Mouse (Mus musculus): ENCODE results near the gene Nubpl. TPM values are rescaled to one million over a fixed set of nuclear protein-coding genes. Genes with fewer than 3 reads are reported as not detected.

Gene Nubpl
- total RNA-seq (2015; ENCODE audit: low replicate concordance) (1.5 TPM in 2 replicates), total RNA-seq (2017; ENCODE audit: low replicate concordance) (not detected in 2 replicates)

- peak; percentile 84 for ATAC-seq (replicated peaks; ENCODE audit: low FRiP score, poor library complexity, severe bottlenecking)
Measured at GRCm38 (mm10) chr12:52097650-52098070, at the start of gene Nubpl. Nubpl (plus strand) TSS chr12:52097737.

- ATAC-seq (replicated peaks; ENCODE audit: low FRiP score, poor library complexity, severe bottlenecking) = no peak
Measured at GRCm38 (mm10) chr12:52049324-52049723, 48.2 kb upstream of the Nubpl start.

- peak; percentile 49 for ATAC-seq (replicated peaks; ENCODE audit: low FRiP score, poor library complexity, severe bottlenecking)
Measured at GRCm38 (mm10) chr12:52079296-52079695, 18.2 kb upstream of the Nubpl start.

GRCm38 (mm10) chr12:52097049-52097649 lies 388 bp upstream of the Nubpl start:
- no peak for ATAC-seq (replicated peaks; ENCODE audit: low FRiP score, poor library complexity, severe bottlenecking)

- no peak for ATAC-seq (replicated peaks; ENCODE audit: low FRiP score, poor library complexity, severe bottlenecking)
Measured at GRCm38 (mm10) chr12:52120276-52120675, 22.7 kb downstream of the Nubpl start.

- no peak for ATAC-seq (replicated peaks; ENCODE audit: low FRiP score, poor library complexity, severe bottlenecking)
Measured at GRCm38 (mm10) chr12:52126407-52126806, 28.9 kb downstream of the Nubpl start.

- no peak for ATAC-seq (replicated peaks; ENCODE audit: low FRiP score, poor library complexity, severe bottlenecking)
Measured at GRCm38 (mm10) chr12:52129072-52129471, 31.5 kb downstream of the Nubpl start.

GRCm38 (mm10) chr12:52132256-52132655 lies 34.7 kb downstream of the Nubpl start:
- no peak for ATAC-seq (replicated peaks; ENCODE audit: low FRiP score, poor library complexity, severe bottlenecking)

GRCm38 (mm10) chr12:52138296-52138695 lies 40.8 kb downstream of the Nubpl start:
- no peak for ATAC-seq (replicated peaks; ENCODE audit: low FRiP score, poor library complexity, severe bottlenecking)

- ATAC-seq (replicated peaks; ENCODE audit: low FRiP score, poor library complexity, severe bottlenecking) = no peak
Measured at GRCm38 (mm10) chr12:52146639-52147038, 49.1 kb downstream of the Nubpl start.

- ATAC-seq (replicated peaks; ENCODE audit: low FRiP score, poor library complexity, severe bottlenecking) = no peak
Measured at GRCm38 (mm10) chr12:52149448-52149847, 51.9 kb downstream of the Nubpl start.

- ATAC-seq (replicated peaks; ENCODE audit: low FRiP score, poor library complexity, severe bottlenecking) = no peak
Measured at GRCm38 (mm10) chr12:52152071-52152470, 54.5 kb downstream of the Nubpl start.

- ATAC-seq (replicated peaks; ENCODE audit: low FRiP score, poor library complexity, severe bottlenecking) = no peak
Measured at GRCm38 (mm10) chr12:52154906-52155305, 57.4 kb downstream of the Nubpl start.

- no peak for ATAC-seq (replicated peaks; ENCODE audit: low FRiP score, poor library complexity, severe bottlenecking)
Measured at GRCm38 (mm10) chr12:52164414-52164813, 66.9 kb downstream of the Nubpl start.

- ATAC-seq (replicated peaks; ENCODE audit: low FRiP score, poor library complexity, severe bottlenecking) = no peak
Measured at GRCm38 (mm10) chr12:52186205-52186793, 88.8 kb downstream of the Nubpl start.

GRCm38 (mm10) chr12:52186963-52187590 lies 89.5 kb downstream of the Nubpl start:
- no peak for ATAC-seq (replicated peaks; ENCODE audit: low FRiP score, poor library complexity, severe bottlenecking)

- no peak for ATAC-seq (replicated peaks; ENCODE audit: low FRiP score, poor library complexity, severe bottlenecking)
Measured at GRCm38 (mm10) chr12:52198471-52198870, 100.9 kb downstream of the Nubpl start.

- no peak for ATAC-seq (replicated peaks; ENCODE audit: low FRiP score, poor library complexity, severe bottlenecking)
Measured at GRCm38 (mm10) chr12:52209121-52209610, 111.6 kb downstream of the Nubpl start.

GRCm38 (mm10) chr12:52211144-52211543 lies 113.6 kb downstream of the Nubpl start:
- no peak for ATAC-seq (replicated peaks; ENCODE audit: low FRiP score, poor library complexity, severe bottlenecking)

GRCm38 (mm10) chr12:52214837-52215236 lies 117.3 kb downstream of the Nubpl start:
- ATAC-seq (replicated peaks; ENCODE audit: low FRiP score, poor library complexity, severe bottlenecking) = no peak

- no peak for ATAC-seq (replicated peaks; ENCODE audit: low FRiP score, poor library complexity, severe bottlenecking)
Measured at GRCm38 (mm10) chr12:52224954-52225353, 127.4 kb downstream of the Nubpl start.

Data from erythroblast, adult 5-6 weeks (primary cell).